Mouse (Mus musculus): ENCODE data around the gene Nrip3. TPM values are rescaled to one million over a fixed set of nuclear protein-coding genes. Genes with fewer than 3 reads are reported as not detected.
A peak's percentile ranks its signal among the peaks of the same experiment; 100 is the strongest.

The Nrip3 gene
- polyA plus RNA-seq, 1 experiment from 2014 or later = 0.82 TPM

- H3K9me3 ChIP-seq (ENCODE audit: control insufficient read depth, low read length) = no peaks in the 10 kb centered on the region
- H3K27me3 ChIP-seq (ENCODE audit: control insufficient read depth, insufficient read depth, low read length) = no peaks in the 10 kb centered on the region
- H3K36me3 ChIP-seq (ENCODE audit: control insufficient read depth, insufficient read depth, low read length) = no peaks in the 10 kb centered on the region; the same call in 1 of the 2 replicates
- H3K27ac ChIP-seq (replicated peaks in 1 of 2; ENCODE audit: control insufficient read depth in 1 of 2, insufficient read depth in 1 of 2, low read depth in 2 of 2, low read length in 2 of 2) = peak overlapping the region; percentile 59 to 60
- WGBS = 63% methylated on average over 8 of the region's 8 CpGs
- H3K9ac ChIP-seq (ENCODE audit: low read length) = peak overlapping the region; percentile 2; the same call in 1 of the 2 replicates
- no peak overlapping the region for H3K4me2 ChIP-seq (ENCODE audit: low read length)
- ATAC-seq (ENCODE audit: insufficient number of reproducible peaks, insufficient read depth, low FRiP score, low read depth) = no peak
- H3K4me1 ChIP-seq (ENCODE audit: control insufficient read depth in 2 of 2, insufficient read depth in 2 of 2, low read length in 2 of 2) = peaks cover 16 to 29% of the 10 kb centered on the region in 2 experiments
- H3K4me3 ChIP-seq (ENCODE audit: control insufficient read depth in 1 of 2, insufficient read depth in 1 of 2, low read depth in 1 of 2, low read length in 2 of 2) = no peak overlapping the region
Observed at GRCm38 (mm10) chr7:109807616-109808485, 26.0 kb upstream of the Nrip3 start.

GRCm38 (mm10) chr7:109804843-109805242 lies 23.0 kb upstream of the Nrip3 start:
- no peak overlapping the region for H3K27ac ChIP-seq (replicated peaks in 1 of 2; ENCODE audit: control insufficient read depth in 1 of 2, insufficient read depth in 1 of 2, low read depth in 2 of 2, low read length in 2 of 2)

GRCm38 (mm10) chr7:109804355-109804754 lies 22.5 kb upstream of the Nrip3 start:
- Histone ChIP-seq H3K27ac (replicated peaks in 1 of 2; ENCODE audit: control insufficient read depth in 1 of 2, insufficient read depth in 1 of 2, low read depth in 2 of 2, low read length in 2 of 2) (peak overlapping the region in 1 of 2 experiments; percentile 50; a peak in 1 of 4 replicates), H3K9ac (ENCODE audit: low read length) (no peak overlapping the region), H3K4me3 (ENCODE audit: control insufficient read depth in 1 of 2, insufficient read depth in 1 of 2, low read depth in 1 of 2, low read length in 2 of 2) (no peak overlapping the region), H3K27me3 (ENCODE audit: control insufficient read depth, insufficient read depth, low read length) (no peaks in the 10 kb centered on the region), H3K36me3 (ENCODE audit: control insufficient read depth, insufficient read depth, low read length) (no peaks in the 10 kb centered on the region), H3K4me1 (ENCODE audit: control insufficient read depth in 2 of 2, insufficient read depth in 2 of 2, low read length in 2 of 2) (peaks cover 20 to 36% of the 10 kb centered on the region in 2 experiments), H3K9me3 (ENCODE audit: control insufficient read depth, low read length) (no peaks in the 10 kb centered on the region), H3K4me2 (ENCODE audit: low read length) (no peak overlapping the region)
- WGBS = 88% methylated on average over 6 of the region's 6 CpGs
- ATAC-seq (ENCODE audit: insufficient number of reproducible peaks, insufficient read depth, low FRiP score, low read depth) = no peak

More at GRCm38 (mm10) chr7:109804843-109805242, 23.0 kb upstream of the Nrip3 start:
- Histone ChIP-seq H3K4me1 (ENCODE audit: control insufficient read depth in 2 of 2, insufficient read depth in 2 of 2, low read length in 2 of 2) (peaks cover 20 to 36% of the 10 kb centered on the region in 2 experiments), H3K27me3 (ENCODE audit: control insufficient read depth, insufficient read depth, low read length) (no peaks in the 10 kb centered on the region), H3K9me3 (ENCODE audit: control insufficient read depth, low read length) (no peaks in the 10 kb centered on the region), H3K36me3 (ENCODE audit: control insufficient read depth, insufficient read depth, low read length) (no peaks in the 10 kb centered on the region), H3K4me3 (ENCODE audit: control insufficient read depth in 1 of 2, insufficient read depth in 1 of 2, low read depth in 1 of 2, low read length in 2 of 2) (no peak overlapping the region), H3K4me2 (ENCODE audit: low read length) (no peak overlapping the region), H3K9ac (ENCODE audit: low read length) (no peak overlapping the region)
- ATAC-seq (ENCODE audit: insufficient number of reproducible peaks, insufficient read depth, low FRiP score, low read depth) = no peak
- WGBS = 67% methylated on average over 6 of the region's 6 CpGs

- Histone ChIP-seq H3K9ac (ENCODE audit: low read length) (no peak overlapping the region), H3K36me3 (ENCODE audit: control insufficient read depth, insufficient read depth, low read length) (no peaks in the 10 kb centered on the region), H3K27me3 (ENCODE audit: control insufficient read depth, insufficient read depth, low read length) (no peaks in the 10 kb centered on the region), H3K4me1 (ENCODE audit: control insufficient read depth in 2 of 2, insufficient read depth in 2 of 2, low read length in 2 of 2) (peaks cover 17 to 41% of the 10 kb centered on the region in 2 experiments), H3K9me3 (ENCODE audit: control insufficient read depth, low read length) (no peaks in the 10 kb centered on the region), H3K27ac (replicated peaks in 1 of 2; ENCODE audit: control insufficient read depth in 1 of 2, insufficient read depth in 1 of 2, low read depth in 2 of 2, low read length in 2 of 2) (peak overlapping the region in 1 of 2 experiments; percentile 50; a peak in 1 of 4 replicates), H3K4me2 (ENCODE audit: low read length) (no peak overlapping the region), H3K4me3 (ENCODE audit: control insufficient read depth in 1 of 2, insufficient read depth in 1 of 2, low read depth in 1 of 2, low read length in 2 of 2) (no peak overlapping the region)
- 6% methylated on average over 1 of the region's 1 CpGs for WGBS
- no peak for ATAC-seq (ENCODE audit: insufficient number of reproducible peaks, insufficient read depth, low FRiP score, low read depth)
Observed at GRCm38 (mm10) chr7:109803516-109803915, 21.7 kb upstream of the Nrip3 start.

GRCm38 (mm10) chr7:109800626-109801025 lies 18.8 kb upstream of the Nrip3 start:
- no peaks in the 10 kb centered on the region for H3K27me3 ChIP-seq (ENCODE audit: control insufficient read depth, insufficient read depth, low read length)
- no peaks in the 10 kb centered on the region for H3K9me3 ChIP-seq (ENCODE audit: control insufficient read depth, low read length)
- no peak overlapping the region for H3K4me2 ChIP-seq (ENCODE audit: low read length)
- no peak overlapping the region for H3K27ac ChIP-seq (replicated peaks in 1 of 2; ENCODE audit: control insufficient read depth in 1 of 2, insufficient read depth in 1 of 2, low read depth in 2 of 2, low read length in 2 of 2)
- H3K36me3 ChIP-seq (ENCODE audit: control insufficient read depth, insufficient read depth, low read length) = no peaks in the 10 kb centered on the region
- no peak for ATAC-seq (ENCODE audit: insufficient number of reproducible peaks, insufficient read depth, low FRiP score, low read depth)
- 92% methylated on average over 4 of the region's 4 CpGs for WGBS
- H3K4me3 ChIP-seq (ENCODE audit: control insufficient read depth in 1 of 2, insufficient read depth in 1 of 2, low read depth in 1 of 2, low read length in 2 of 2) = no peak overlapping the region
- no peak overlapping the region for H3K9ac ChIP-seq (ENCODE audit: low read length)
- peaks cover 12 to 35% of the 10 kb centered on the region in 2 experiments for H3K4me1 ChIP-seq (ENCODE audit: control insufficient read depth in 2 of 2, insufficient read depth in 2 of 2, low read length in 2 of 2)

- ATAC-seq (ENCODE audit: insufficient number of reproducible peaks, insufficient read depth, low FRiP score, low read depth) = no peak
- Histone ChIP-seq H3K27ac (replicated peaks in 1 of 2; ENCODE audit: control insufficient read depth in 1 of 2, insufficient read depth in 1 of 2, low read depth in 2 of 2, low read length in 2 of 2) (no peak overlapping the region), H3K9me3 (ENCODE audit: control insufficient read depth, low read length) (no peaks in the 10 kb centered on the region), H3K27me3 (ENCODE audit: control insufficient read depth, insufficient read depth, low read length) (no peaks in the 10 kb centered on the region), H3K4me1 (ENCODE audit: control insufficient read depth in 2 of 2, insufficient read depth in 2 of 2, low read length in 2 of 2) (peaks cover 20 to 41% of the 10 kb centered on the region in 2 experiments), H3K36me3 (ENCODE audit: control insufficient read depth, insufficient read depth, low read length) (no peaks in the 10 kb centered on the region), H3K4me2 (ENCODE audit: low read length) (no peak overlapping the region), H3K9ac (ENCODE audit: low read length) (no peak overlapping the region), H3K4me3 (ENCODE audit: control insufficient read depth in 1 of 2, insufficient read depth in 1 of 2, low read depth in 1 of 2, low read length in 2 of 2) (no peak overlapping the region)
- 67% methylated on average over 11 of the region's 11 CpGs for WGBS
Observed at GRCm38 (mm10) chr7:109799168-109799567, 17.3 kb upstream of the Nrip3 start.

- peaks cover 13 to 21% of the 10 kb centered on the region in 2 experiments for H3K4me1 ChIP-seq (ENCODE audit: control insufficient read depth in 2 of 2, insufficient read depth in 2 of 2, low read length in 2 of 2)
- no peak overlapping the region for H3K9ac ChIP-seq (ENCODE audit: low read length)
- peak overlapping the region; percentile 0; the same call in 1 of the 2 replicates for H3K4me2 ChIP-seq (ENCODE audit: low read length)
Observed at GRCm38 (mm10) chr7:109795564-109795963, 13.7 kb upstream of the Nrip3 start.

More at GRCm38 (mm10) chr7:109795564-109795963, 13.7 kb upstream of the Nrip3 start:
- ATAC-seq (ENCODE audit: insufficient number of reproducible peaks, insufficient read depth, low FRiP score, low read depth) = peak; percentile 69
- H3K27me3 ChIP-seq (ENCODE audit: control insufficient read depth, insufficient read depth, low read length) = no peaks in the 10 kb centered on the region
- no peak overlapping the region for H3K4me3 ChIP-seq (ENCODE audit: control insufficient read depth in 1 of 2, insufficient read depth in 1 of 2, low read depth in 1 of 2, low read length in 2 of 2)
- H3K9me3 ChIP-seq (ENCODE audit: control insufficient read depth, low read length) = no peaks in the 10 kb centered on the region
- H3K36me3 ChIP-seq (ENCODE audit: control insufficient read depth, insufficient read depth, low read length) = no peaks in the 10 kb centered on the region
- 18% methylated on average over 5 of the region's 5 CpGs for WGBS
- peak overlapping the region; percentile 73 to 76 for H3K27ac ChIP-seq (replicated peaks in 1 of 2; ENCODE audit: control insufficient read depth in 1 of 2, insufficient read depth in 1 of 2, low read depth in 2 of 2, low read length in 2 of 2)
